Mouse (Mus musculus) right cerebral cortex, adult 2 months (tissue): ENCODE results near the gene Pou4f1.
"Not testable (repeated sequence)": the region's sequence is repeated elsewhere in the genome, so short reads cannot be mapped to it uniquely, and the experiment has no call there.

Experiments used
- DNase-seq, 2 experiments: peaks; one replicate each; pipeline ENCODE4 v3.0.0; 2021 to 2022; ENCODE audit warnings: low spot score in 2 of 2

Pou4f1 gene

GRCm38 (mm10) chr14:104467966-104468622, at the start of gene Pou4f1:
Pou4f1 (minus strand) TSS chr14:104467999.
- no peak for DNase-seq

DNA sequence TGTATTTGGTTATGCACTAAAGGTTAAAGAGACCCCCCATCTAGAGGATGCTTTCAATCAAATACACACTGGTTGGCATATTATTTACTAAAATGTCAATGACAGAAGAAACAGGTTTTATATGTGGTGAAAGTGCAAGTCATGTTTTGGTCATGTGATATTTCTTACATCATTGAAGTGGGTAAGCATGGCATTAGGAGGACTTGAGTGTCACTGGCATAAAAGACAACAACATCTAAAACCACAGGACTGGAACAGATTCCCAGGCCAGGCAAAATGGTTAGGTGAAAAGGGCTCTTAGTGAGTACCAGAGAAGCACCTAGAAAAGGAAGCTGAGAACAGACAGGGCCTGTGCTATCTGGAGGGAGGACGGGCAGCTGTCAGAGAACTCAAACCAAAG, 43.9 kb upstream of the Pou4f1 start:
- no peak for DNase-seq

DNA sequence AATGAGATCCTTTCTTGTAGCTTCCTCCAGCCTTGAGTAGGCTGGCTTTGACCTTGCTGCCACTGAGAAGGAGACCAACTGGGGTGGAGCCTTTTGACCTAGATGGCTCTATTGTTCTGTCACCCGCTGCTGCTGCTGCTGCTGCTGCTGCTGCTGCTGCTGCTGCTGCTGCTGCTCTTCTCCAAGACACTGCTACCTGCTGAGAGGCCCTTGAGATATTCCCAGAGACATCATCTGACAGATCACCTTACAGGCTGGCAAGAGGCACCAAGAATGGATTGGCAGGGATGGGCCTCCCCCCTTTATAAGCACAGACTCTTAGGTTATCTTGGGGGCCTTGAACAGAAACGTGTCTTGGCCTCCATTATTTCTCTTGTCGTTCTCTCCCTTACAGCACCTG, 35.0 kb upstream of the Pou4f1 start:
- not testable (repeated sequence) for DNase-seq

DNA sequence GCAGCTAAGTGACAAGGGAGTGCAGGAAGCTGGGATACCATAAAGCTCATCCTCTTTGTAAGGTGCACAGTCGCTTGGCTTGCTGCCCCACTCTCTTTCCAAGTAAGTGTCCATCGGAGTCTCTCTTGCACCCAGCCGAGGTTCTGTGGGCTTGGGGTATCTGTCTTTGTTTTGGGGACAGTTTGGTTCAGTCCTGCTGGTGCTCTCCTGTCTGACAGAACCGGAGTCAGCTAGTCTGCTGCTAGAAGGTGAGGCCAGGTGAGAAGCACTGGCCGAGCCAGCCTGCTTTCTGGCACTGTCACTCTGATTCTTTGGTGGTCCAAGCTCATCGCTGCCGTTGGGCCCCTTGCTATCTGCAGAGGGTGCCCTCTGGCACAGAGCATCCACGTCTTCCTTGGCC, 12.0 kb upstream of the Pou4f1 start:
- DNase-seq: no peak

GRCm38 (mm10) chr14:104478593-104478992, 10.8 kb upstream of the Pou4f1 start:
- DNase-seq: no peak

DNA sequence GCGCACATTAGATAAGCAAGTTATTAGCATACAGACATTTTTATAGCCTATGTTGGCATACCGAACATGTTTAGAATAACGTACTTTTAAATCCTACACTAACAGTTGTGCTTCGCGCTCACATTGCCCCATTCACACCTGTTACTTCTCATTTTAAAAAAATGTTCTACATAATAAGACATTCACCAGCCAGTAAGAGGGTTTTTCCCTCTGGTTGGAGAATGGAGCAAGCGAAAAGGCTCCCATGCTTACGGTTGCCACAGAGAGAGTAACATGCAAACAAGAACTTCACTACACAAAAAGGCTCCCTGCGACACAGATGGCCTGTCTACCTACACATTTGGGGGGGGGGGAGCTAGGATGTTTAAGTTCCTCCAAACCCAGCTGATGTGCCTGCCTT, 9.8 kb upstream of the Pou4f1 start:
- no peak for DNase-seq

- DNase-seq: no peak
Observed at GRCm38 (mm10) chr14:104475438-104475837, 7.6 kb upstream of the Pou4f1 start.

- no peak for DNase-seq
Observed at GRCm38 (mm10) chr14:104468623-104468970, 798 bp upstream of the Pou4f1 start.

- no peak for DNase-seq
Observed at GRCm38 (mm10) chr14:104467133-104467965, 450 bp downstream of the Pou4f1 start.

GRCm38 (mm10) chr14:104466557-104466956, 1.2 kb downstream of the Pou4f1 start:
- DNase-seq: no peak

DNA sequence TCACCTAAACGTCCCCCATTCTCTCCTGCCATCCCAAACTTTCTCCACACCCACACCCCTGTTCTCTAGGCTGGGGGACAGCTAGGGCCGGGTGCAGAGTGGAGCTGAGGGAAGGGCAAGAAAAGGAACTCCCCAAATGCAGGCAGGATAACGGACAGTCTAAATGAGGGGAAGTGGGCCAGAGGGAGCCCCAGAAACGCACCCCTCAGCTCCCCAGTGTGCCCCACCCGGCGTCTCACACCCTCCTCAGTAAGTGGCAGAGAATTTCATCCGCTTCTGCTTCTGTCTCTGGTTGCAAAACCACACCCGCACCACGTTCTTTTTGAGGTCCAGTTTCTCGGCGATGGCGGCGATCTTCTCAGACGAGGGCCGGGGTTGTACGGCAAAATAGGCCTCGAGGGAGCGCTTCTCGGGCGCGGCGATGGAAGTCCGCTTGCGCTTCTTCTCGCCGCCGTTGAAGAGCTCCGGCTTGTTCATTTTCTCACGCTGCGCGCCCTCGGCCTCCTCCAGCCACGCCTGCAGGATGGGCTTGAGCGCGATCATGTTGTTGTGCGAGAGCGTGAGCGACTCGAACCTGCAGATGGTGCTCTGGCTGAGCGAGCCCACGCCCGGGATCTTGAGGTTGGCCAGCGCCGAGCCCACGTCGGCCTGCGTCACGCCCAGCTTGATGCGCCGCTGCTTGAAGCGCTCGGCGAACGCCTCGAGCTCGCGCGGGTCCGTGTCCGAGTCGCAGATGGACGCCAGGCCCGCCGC, 2.1 kb downstream of the Pou4f1 start:
- DNase-seq: no peak

GRCm38 (mm10) chr14:104464841-104465240, 3.0 kb downstream of the Pou4f1 start:
- DNase-seq: no peak

DNA sequence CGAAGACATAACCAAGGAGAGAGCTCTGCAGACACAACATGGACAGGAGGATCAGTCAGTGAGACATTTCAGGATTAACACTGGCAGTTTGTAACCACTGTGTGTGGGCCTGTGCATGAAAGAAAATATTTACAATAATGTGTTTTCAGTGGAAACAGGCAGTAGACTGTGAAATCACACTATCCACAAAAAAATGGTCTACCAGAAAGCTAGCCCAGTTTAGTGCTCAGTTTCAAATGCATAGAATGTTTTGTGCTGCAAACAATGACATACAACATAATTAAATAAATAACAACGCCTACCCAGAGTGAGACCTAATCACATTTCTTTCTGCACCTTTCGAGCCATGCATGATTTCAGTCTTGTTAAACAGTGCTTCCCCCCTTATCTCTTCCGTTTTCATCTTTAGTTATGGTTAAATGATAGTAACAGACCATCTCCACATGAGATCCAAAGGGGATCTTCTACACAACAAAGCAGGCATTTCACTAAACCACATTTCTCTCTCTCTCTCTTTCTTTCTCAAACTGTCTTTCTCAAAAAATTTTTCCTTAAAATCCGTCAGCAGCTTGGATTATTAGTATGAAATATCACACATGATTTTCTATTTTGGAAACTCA, 4.1 kb downstream of the Pou4f1 start:
- DNase-seq: no peak

DNA sequence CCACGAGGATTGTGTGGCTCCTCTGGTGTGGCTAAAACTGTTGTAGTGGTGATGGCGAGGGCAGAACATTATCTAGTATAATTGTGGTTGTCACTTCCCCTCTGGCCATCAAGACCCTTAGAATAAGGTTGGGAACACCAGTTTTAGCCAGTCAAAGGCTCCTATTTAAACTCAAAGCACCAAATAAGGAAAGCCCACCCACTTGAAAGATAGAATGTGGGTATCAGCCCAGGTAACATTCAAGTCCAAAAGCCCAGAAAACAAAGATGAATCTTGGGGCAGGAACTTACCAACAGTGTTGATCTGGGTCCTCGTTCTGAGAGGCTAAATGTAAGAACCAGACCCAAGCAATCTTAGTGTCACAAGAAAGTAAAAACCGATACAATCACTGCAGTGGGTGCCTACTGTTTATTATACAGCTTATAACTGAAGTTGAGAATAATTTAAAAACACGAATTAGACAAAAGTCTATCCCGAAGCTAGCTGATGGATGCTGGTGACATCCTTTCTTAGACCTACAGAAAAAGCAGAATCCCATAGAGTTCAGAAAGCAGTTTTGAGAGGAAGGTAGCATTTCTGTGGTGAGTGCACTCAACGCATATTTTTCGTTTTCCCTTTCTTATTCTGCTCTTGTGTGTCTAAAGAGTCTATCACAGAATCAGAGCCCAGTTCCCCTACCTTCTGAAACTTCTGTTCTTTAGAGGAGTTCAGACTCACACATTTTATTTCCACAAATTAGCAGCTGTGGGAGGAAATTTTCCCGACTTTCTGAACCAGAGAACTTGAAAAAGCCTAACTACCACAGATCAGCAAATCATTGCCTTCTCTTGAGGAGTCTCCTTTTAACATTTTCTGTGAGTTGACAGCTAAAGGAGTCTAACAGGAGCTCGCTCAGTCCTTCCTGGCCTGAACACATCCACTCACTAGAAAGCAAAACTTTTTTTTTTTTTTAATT, 6.2 kb downstream of the Pou4f1 start:
- DNase-seq: no peak

DNA sequence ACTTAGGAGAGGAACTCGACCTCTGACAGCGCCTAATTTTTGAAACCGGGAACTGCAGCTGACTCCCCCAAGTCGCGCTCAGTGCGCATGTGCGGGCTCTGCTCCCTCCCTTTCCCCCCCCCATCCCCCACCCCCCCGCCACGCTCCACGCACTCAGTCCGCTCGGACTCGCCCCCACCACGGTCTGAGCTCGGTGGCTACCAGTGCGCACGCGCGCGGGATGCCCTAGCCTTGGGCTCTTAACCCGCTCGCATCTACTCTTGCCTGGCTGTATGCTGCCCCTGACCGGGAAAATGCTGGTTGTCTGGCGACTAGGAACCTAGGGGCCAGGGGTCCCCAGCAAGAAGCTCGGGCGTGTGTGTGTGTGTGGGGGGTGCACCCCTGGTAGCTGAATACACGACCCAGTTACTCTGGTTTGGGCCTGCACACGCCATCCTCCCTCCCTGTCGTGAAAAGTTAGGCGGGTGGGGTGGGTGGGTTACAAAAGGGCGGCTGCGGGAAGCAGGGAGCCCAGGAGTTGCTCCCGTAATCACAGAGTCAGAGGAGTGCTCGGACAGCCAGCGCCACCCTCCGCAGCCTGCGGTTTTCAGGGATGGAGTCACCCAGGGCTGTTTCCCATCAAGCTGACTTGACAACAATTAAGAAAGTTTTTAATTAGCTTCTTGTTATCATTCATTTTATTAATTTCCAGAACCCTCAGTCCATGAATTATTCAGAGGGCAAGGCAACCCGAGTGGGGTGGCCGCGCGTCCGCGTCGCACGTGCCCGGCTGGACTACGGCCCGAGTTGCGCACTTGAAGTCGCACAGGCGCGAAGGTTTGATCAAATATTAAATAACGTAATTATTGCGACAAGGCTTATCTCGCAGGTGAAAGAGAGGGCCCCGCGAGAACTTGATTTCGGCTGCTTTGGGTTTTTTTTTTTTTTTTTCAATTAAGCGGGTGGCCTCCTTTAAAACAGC, 7.2 kb downstream of the Pou4f1 start:
- no peak for DNase-seq

DNA sequence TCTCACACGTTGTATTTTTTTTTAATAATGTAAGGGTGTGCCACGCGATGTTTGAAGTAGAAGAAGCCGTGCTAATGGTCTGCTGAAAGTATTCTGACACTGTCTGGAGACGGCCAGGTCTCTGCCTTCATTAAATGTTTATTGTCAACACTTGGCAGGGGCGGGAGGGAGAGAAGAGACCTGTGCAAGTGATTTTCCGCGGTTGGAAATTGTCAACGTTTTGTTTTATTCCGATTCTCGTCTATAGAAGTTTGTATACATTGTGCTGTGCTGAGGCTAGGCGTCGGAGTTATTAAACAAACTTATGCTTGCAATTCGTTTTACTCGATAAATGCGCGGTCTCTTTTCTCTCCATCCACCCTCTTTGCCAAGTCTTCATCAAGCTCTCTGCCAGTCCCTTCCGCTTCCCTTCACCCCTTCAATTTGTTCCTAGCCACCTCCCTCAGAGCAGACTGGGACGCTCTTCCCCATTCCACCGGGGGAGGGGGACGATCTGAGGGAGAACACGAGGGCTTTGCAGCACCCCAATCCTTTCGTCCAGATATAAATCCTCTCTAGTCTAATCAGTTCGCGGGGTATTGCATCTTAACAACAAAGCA, 8.2 kb downstream of the Pou4f1 start:
- no peak for DNase-seq

- DNase-seq: no peak
Observed at GRCm38 (mm10) chr14:104458728-104459512, 8.9 kb downstream of the Pou4f1 start.

DNA sequence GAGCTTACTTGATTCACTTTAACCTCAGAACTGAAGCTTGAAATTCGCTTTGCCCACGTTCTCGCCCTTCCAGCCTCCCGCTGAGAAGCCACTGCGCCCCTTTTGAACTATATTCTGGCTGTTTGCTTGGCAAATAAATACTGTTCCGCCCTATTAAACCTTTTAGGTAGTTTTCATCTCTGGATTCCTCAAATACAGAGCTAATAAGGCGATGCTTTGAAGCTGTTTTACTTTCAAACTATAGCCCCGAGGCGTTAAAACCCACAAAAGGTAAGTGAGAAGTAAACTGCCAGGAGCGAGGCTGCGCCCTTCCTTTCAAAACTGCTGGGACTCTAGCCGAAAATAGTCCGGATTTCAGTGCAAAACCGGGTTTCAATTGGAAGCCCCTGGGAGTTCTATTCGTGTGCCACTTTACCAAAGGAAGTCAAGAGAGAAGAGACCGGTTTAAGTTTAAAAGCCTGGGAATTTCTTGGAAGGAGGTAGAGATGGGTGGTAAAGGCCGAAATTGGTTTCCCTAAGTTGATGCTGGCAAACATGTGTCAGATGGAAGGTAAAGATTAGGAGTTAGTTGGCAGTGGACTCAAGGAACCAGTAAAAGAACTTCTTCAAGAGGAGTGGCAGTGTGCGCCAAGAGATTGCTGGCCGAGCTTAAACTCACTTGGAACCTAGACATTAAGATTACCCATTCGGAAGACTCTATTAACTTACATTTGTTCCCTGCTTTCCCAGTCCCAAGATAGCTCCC, 9.7 kb downstream of the Pou4f1 start:
- DNase-seq: no peak
